Mouse (Mus musculus): Measurements from ENCODE around the gene Rps21.

- TF ChIP-seq CTCF (IDR thresholded peaks at IDR 0.05; ENCODE audit: insufficient read depth, low read length) (no peak), POLR2A (IDR thresholded peaks at IDR 0.05; ENCODE audit: borderline replicate concordance, extremely low read depth, low read depth, low read length) (no peak)
Observed at GRCm38 (mm10) chr2:180260610-180261480, 3.7 kb downstream of the Rps21 start.

Measured in lung, adult 2 months (tissue).